Comparison of ENCODE assay signal across 14 mouse cellular contexts in the genomic region with DNA sequence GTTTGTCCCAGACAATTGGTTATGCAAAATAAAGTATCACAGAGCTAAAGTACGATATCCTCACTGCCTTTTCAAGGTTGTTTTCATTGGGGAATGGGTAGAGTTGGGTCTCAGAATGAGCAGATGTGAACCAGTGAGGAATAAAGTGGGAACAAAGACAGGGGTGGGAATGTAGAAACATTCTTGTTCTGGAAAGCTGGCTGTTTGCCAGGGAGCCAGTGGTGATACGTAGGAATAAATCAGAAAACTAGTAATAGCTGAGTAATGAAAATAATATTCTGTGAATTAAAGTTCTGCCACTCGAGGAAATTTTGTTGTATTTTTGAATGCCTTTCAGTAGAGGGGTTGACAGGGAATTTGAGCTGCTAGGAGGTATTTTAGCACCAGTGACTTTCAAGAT.
"Had no signal": no experiment of that assay in that cellular context is flagged by ENCODE, and none has a peak within 500 bp of the region (broad histone marks: within the 10 kb centered on the region; RNA-seq: fewer than 3 reads in every experiment).

No protein-coding gene starts in this region.

- H3K9me3 ChIP-seq: lung, embryonic 15.5 days; midbrain, embryonic 10.5 days; midbrain, embryonic 15.5 days; neural tube, embryonic 13.5 days had no signal

- H3K9ac ChIP-seq: limb, embryonic 13.5 days; lung, embryonic 15.5 days; midbrain, embryonic 15.5 days; neural tube, embryonic 13.5 days had no signal

- ATAC-seq: midbrain, embryonic 15.5 days had no signal

- H3K36me3 ChIP-seq: limb, embryonic 13.5 days; lung, embryonic 15.5 days; midbrain, embryonic 10.5 days; midbrain, embryonic 15.5 days; neural tube, embryonic 13.5 days had no signal

- H3K4me3 ChIP-seq: layer of hippocampus, adult 2 months; limb, embryonic 13.5 days; lung, embryonic 15.5 days; midbrain, embryonic 10.5 days; midbrain, embryonic 15.5 days; neural tube, embryonic 13.5 days had no signal

- DNase-seq: kidney, adult 8-10 months; retina, postnatal 1 day; right cerebral cortex, postnatal 4 days; spleen, adult 18-20 months; thymus, adult 18-20 months; thymus, postnatal 14 days had no signal

- H3K4me1 ChIP-seq: limb, embryonic 13.5 days; lung, embryonic 15.5 days; midbrain, embryonic 10.5 days; midbrain, embryonic 15.5 days; neural tube, embryonic 13.5 days had no signal

- H3K27me3 ChIP-seq: limb, embryonic 13.5 days; lung, embryonic 15.5 days; midbrain, embryonic 15.5 days; neural tube, embryonic 13.5 days had no signal

- H3K4me2 ChIP-seq: limb, embryonic 13.5 days; liver, embryonic 11.5 days; lung, embryonic 15.5 days; midbrain, embryonic 15.5 days; neural tube, embryonic 13.5 days had no signal

- H3K27ac ChIP-seq: kidney, postnatal 0 days; layer of hippocampus, adult 2 months; limb, embryonic 13.5 days; lung, embryonic 15.5 days; midbrain, embryonic 10.5 days; midbrain, embryonic 15.5 days; neural tube, embryonic 13.5 days had no signal
